Mouse (Mus musculus) liver, embryonic 14.5 days (tissue): ENCODE results near the gene Zfp609. TPM values are rescaled to one million over a fixed set of nuclear protein-coding genes. Genes with fewer than 3 reads are reported as not detected.
"Not testable (repeated sequence)": the region's sequence is repeated elsewhere in the genome, so short reads cannot be mapped to it uniquely, and the experiment has no call there.

Experiments used
- ATAC-seq: fragments of 200-750 bp; cut with Nextera tagmentation; 2 replicates; pipeline ENCODE4 v1.8.0; 2017; ENCODE audit warnings: moderate number of reproducible peaks, mild to moderate bottlenecking, moderate library complexity; ENCODE audit not compliant: insufficient read depth
- DNase-seq, 3 experiments: peaks; one replicate each; pipeline ENCODE4 v3.0.0-alpha.2; 2012 to 2013; ENCODE audit warnings: low read depth in 3 of 3, low spot score in 3 of 3
- H3K27ac ChIP-seq: fragments of 300-500 bp; sonication (generic); 2 replicates; pipeline ENCODE4 v1.5.1; 2014; ENCODE audit warnings: moderate library complexity, mild to moderate bottlenecking, control low read depth, inconsistent platforms
- H3K27me3 ChIP-seq: fragments of 300-500 bp; sonication (generic); 2 replicates; pipeline ENCODE4 v1.6.1; 2014; ENCODE audit warnings: mild to moderate bottlenecking, low read length, moderate library complexity; ENCODE audit not compliant: control insufficient read depth, insufficient read depth
- H3K36me3 ChIP-seq: fragments of 300-500 bp; sonication (generic); replicated peaks from 2 replicates; pipeline ENCODE4 v1.6.1; 2014; ENCODE audit warnings: low read depth; ENCODE audit not compliant: control insufficient read depth, insufficient read depth
- H3K4me1 ChIP-seq, 2 experiments: fragments of 200-500 bp in 1 of 2; fragments of 300-500 bp in 1 of 2; sonication (generic) in 1 of 2; replicated peaks; 2 replicates each; pipeline ENCODE4 v1.6.1; 2012 to 2014; ENCODE audit warnings: antibody characterized with exemption in 1 of 2, inconsistent platforms in 1 of 2, low read length in 1 of 2; ENCODE audit not compliant: control insufficient read depth in 2 of 2, insufficient read depth in 2 of 2
- H3K4me2 ChIP-seq: fragments of 300-500 bp; sonication (generic); 2 replicates; pipeline ENCODE4 v1.6.1; 2014; ENCODE audit warnings: low read depth, mild to moderate bottlenecking, control low read depth, moderate library complexity
- H3K4me3 ChIP-seq, 2 experiments: fragments of 200-500 bp in 1 of 2; fragments of 300-500 bp in 1 of 2; sonication (generic) in 1 of 2; 2 replicates each; pipeline ENCODE4 v1.5.1; 2012 to 2014; ENCODE audit warnings: low read depth in 2 of 2, low read length in 2 of 2, mild to moderate bottlenecking in 2 of 2, control low read depth in 1 of 2, inconsistent platforms in 1 of 2, moderate library complexity in 1 of 2; ENCODE audit not compliant: insufficient read depth in 1 of 2
- H3K9ac ChIP-seq: fragments of 300-500 bp; sonication (generic); replicated peaks from 2 replicates; pipeline ENCODE4 v1.6.1; 2014; ENCODE audit warnings: mild to moderate bottlenecking, control low read depth, moderate library complexity
- H3K9me3 ChIP-seq: fragments of 300-500 bp; sonication (generic); 2 replicates; pipeline ENCODE4 v1.6.1; 2016; ENCODE audit warnings: low read length, mixed read lengths; ENCODE audit not compliant: control insufficient read depth
- CTCF ChIP-seq: IDR thresholded peaks from 2 replicates; pipeline ENCODE4 v1.5.1; 2016; ENCODE audit warnings: antibody characterized with exemption, low read depth, control low read depth
- EP300 ChIP-seq: IDR thresholded peaks from 2 replicates; pipeline ENCODE4 v1.6.1; 2016; ENCODE audit warnings: antibody characterized with exemption, low read depth
- WGBS: fragments of 180-500 bp; shearing (Covaris S2); extraction: QIAGEN DNeasy Blood & Tissue Kit; methylation state at CpG from one replicate; pipeline ENCODE4 v1.1.7; 2014; ENCODE audit not compliant: insufficient replicate concordance; 5-methylcytosine and 5-hydroxymethylcytosine counted together
- polyA plus RNA-seq, 2 experiments: library from polyadenylated mRNA; depleted of rRNA in 1 of 2; stranded (reverse) in 1 of 2; unstranded in 1 of 2; fragments of >200 nt; fragmentation: Nextera tagmentation in 1 of 2; extraction: Ambion mirVana in 1 of 2; gene quantifications; 2 replicates each; pipeline versions ENCODE4 v1.2.1 to v1.2.3; 2012 to 2014

Gene Zfp609
- polyA plus RNA-seq, 2 experiments = 1.1 to 2.7 TPM

DNA sequence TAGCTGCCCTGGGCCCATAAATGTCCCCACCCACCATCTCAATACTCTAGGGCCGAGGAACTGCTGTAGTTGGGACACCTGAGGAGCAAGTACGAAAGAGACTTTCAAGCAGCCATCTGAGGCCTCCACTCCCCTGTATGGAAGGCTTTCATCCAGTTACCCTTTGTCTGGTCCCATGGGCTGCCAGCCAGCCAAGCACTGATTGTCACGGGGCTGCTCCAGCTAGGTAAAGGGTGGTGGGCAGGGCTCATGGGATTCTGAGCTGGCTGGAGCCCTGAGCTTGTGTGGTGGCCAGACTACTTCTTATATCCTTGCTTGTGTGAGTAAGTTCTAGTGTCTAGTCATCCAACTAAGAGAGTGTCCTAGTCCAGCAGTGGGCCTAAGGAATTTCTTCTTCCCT is 170.1 kb downstream of the Zfp609 start:
- no peaks in the 10 kb centered on the region for H3K36me3 ChIP-seq
- H3K4me1 ChIP-seq = no peaks in the 10 kb centered on the region
- no peak overlapping the region for H3K4me3 ChIP-seq
- H3K4me2 ChIP-seq = no peak overlapping the region
- no peak overlapping the region for H3K27ac ChIP-seq
- ATAC-seq (no peak), DNase-seq (no peak)
- no peaks in the 10 kb centered on the region for H3K9me3 ChIP-seq
- no peak overlapping the region for H3K9ac ChIP-seq
- WGBS = 75% methylated on average over 3 of the region's 3 CpGs
- no peaks in the 10 kb centered on the region for H3K27me3 ChIP-seq
- TF ChIP-seq CTCF = no peak
- no peak for TF ChIP-seq EP300

DNA sequence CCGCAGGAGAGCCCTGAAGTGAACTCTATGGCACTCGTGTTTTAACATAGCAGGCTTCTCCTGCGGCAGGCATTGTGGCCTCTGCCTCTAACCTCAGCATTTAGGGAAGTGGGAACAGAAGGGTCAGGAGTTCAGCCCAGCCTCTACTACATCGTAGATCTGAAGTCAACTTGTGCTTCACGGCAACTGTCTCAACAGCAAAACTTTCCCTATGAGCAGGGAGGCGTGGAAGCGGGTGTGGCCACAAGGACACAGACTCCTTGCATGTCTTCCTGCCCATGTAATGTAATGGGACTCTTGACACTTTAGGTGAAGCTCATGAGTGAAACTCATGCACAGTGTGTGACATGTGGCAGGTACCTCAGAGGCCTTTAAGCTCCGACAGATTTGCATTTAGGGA is 171.8 kb downstream of the Zfp609 start:
- Histone ChIP-seq H3K4me1 (no peaks in the 10 kb centered on the region), H3K9ac (no peak overlapping the region), H3K27ac (no peak overlapping the region), H3K4me2 (no peak overlapping the region), H3K36me3 (no peaks in the 10 kb centered on the region), H3K27me3 (no peaks in the 10 kb centered on the region), H3K4me3 (no peak overlapping the region), H3K9me3 (no peaks in the 10 kb centered on the region)
- WGBS = 31% methylated on average over 8 of the region's 8 CpGs
- ATAC-seq = no peak
- TF ChIP-seq CTCF (no peak), EP300 (no peak)
- DNase-seq = no peak

DNA sequence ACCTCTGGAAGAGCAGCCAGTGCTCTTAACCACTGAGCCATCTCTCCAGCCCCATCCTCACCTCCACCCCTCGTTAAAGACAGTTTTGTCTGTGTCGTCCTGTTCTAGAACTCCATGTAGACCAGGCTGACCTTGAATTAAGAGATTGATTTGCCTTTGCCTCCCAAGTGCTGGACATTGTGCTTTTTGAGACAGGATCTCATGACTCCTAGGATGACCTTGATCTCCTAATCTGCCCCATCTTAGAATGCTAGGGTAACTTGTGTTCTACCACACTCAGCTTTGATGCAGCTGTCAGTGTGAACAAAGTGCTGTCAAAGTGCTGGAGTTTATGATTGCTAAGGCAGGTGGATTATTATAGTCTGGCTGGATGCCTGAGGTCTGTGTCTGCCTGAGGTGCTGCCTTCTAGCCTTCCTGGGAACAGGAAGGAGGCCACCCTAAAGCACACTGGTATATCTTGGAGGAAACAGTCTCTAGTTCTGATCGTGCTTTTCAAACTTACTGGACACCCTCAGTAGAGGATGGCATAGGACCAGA is 172.6 kb downstream of the Zfp609 start:
- TF ChIP-seq EP300 = no peak
- no peak for TF ChIP-seq CTCF
- no peaks in the 10 kb centered on the region for H3K27me3 ChIP-seq
- no peaks in the 10 kb centered on the region for H3K4me1 ChIP-seq
- H3K36me3 ChIP-seq = no peaks in the 10 kb centered on the region
- no peak overlapping the region for H3K4me3 ChIP-seq
- H3K4me2 ChIP-seq = no peak overlapping the region
- H3K9me3 ChIP-seq = no peaks in the 10 kb centered on the region
- no peak overlapping the region for H3K9ac ChIP-seq
- ATAC-seq (no peak), DNase-seq (no peak)
- 56% methylated on average over 3 of the region's 3 CpGs for WGBS
- H3K27ac ChIP-seq = no peak overlapping the region

DNA sequence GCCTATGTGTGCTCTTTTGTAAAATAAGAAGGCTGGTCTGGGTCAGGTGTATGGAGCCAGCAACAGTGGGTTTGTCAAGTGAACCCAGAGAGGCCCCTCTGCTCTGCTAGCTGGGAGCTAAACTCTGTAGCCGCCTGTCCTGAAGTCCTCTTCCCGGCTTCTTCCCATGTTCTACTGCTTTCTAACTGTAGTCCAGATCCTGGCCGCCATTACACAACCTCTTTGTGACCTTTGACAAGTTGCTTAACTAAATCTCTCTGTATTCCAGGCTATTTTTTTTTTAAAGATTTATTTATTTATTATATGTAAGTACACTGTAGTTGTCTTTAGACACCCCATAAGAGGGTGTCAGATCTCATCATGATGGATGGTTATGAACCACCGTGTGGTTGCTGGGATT is 173.6 kb downstream of the Zfp609 start:
- Histone ChIP-seq H3K9me3 (no peaks in the 10 kb centered on the region), H3K9ac (no peak overlapping the region), H3K36me3 (no peaks in the 10 kb centered on the region), H3K27me3 (no peaks in the 10 kb centered on the region), H3K4me3 (no peak overlapping the region), H3K4me2 (no peak overlapping the region), H3K27ac (no peak overlapping the region), H3K4me1 (no peaks in the 10 kb centered on the region)
- TF ChIP-seq CTCF (no peak), EP300 (no peak)
- 74% methylated on average over 4 of the region's 4 CpGs for WGBS
- no peak for DNase-seq
- ATAC-seq = no peak

DNA sequence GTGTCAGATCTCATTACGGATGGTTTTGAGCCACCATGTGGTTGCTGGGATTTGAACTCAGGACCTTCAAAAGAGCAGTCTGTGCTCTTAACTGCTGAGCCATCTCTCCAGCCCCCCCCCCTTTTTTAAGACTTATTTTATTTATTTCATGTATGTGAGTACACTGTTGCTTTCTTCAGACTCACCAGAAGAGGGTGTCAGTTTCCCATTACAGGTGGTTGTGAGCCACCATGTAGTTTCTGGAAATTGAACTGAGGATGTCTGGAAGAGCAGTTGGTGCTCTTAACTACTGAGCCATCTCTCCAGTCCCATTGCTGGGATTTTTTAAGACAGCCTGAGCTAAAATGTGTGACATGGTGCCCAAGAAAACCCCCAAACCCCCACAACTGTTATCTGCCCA is 175.4 kb downstream of the Zfp609 start:
- H3K9me3 ChIP-seq, H3K4me1 ChIP-seq, H3K4me3 ChIP-seq, H3K27ac ChIP-seq, H3K27me3 ChIP-seq, ATAC-seq, H3K36me3 ChIP-seq, H3K9ac ChIP-seq, H3K4me2 ChIP-seq, DNase-seq: not testable (repeated sequence)
- WGBS = 64% methylated on average over 1 of the region's 1 CpGs
